Mouse (Mus musculus) kidney, adult 2 months (tissue): Measurements from ENCODE around the gene Ubqln4. TPM values are rescaled to one million over a fixed set of nuclear protein-coding genes. Genes with fewer than 3 reads are reported as not detected.

Experiments
- DNase-seq: peaks from one replicate; pipeline ENCODE4 v3.0.0; 2021
- H3K27ac ChIP-seq: fragments of 200-500 bp; 2 replicates; pipeline ENCODE4 v1.5.1; 2012; ENCODE audit warnings: low read depth, low read length, control low read depth, inconsistent platforms; ENCODE audit not compliant: insufficient read depth
- H3K27me3 ChIP-seq: fragments of 200-500 bp; replicated peaks from 2 replicates; pipeline ENCODE4 v1.6.1; 2012; ENCODE audit warnings: mild to moderate bottlenecking, moderate library complexity, low read length, inconsistent platforms; ENCODE audit not compliant: control insufficient read depth, insufficient read depth
- H3K36me3 ChIP-seq: fragments of 200-500 bp; 2 replicates; pipeline ENCODE4 v1.6.1; 2012; ENCODE audit warnings: mild to moderate bottlenecking, moderate library complexity, low read length, inconsistent platforms; ENCODE audit not compliant: control insufficient read depth, insufficient read depth
- H3K4me1 ChIP-seq: fragments of 200-500 bp; 2 replicates; pipeline ENCODE4 v1.6.1; 2011; ENCODE audit warnings: low read length; ENCODE audit not compliant: control insufficient read depth, insufficient read depth
- H3K4me3 ChIP-seq: fragments of 200-500 bp; 2 replicates; pipeline ENCODE4 v1.5.1; 2011; ENCODE audit warnings: mild to moderate bottlenecking, low read depth, low read length, control low read depth; ENCODE audit not compliant: insufficient read depth
- CTCF ChIP-seq: fragments of 200-500 bp; conservative IDR thresholded peaks from 2 replicates; pipeline ENCODE4 v1.5.1; 2011; ENCODE audit warnings: low read depth, mild to moderate bottlenecking, control low read depth, low read length, moderate library complexity, mixed read lengths; ENCODE audit not compliant: insufficient read depth, insufficient read length
- POLR2A ChIP-seq: fragments of 200-500 bp; IDR thresholded peaks from one replicate; pipeline ENCODE4 v1.6.1; 2011; ENCODE audit warnings: low read depth, low read length, control low read depth
- WGBS: fragments of 180-500 bp; shearing (Covaris S2); methylation state at CpG from one replicate; pipeline ENCODE4 v1.1.7; 2018; 5-methylcytosine and 5-hydroxymethylcytosine counted together
- polyA plus RNA-seq: library from polyadenylated mRNA; depleted of rRNA; stranded (reverse); fragments of >200 nt; gene quantifications from 2 replicates; pipeline ENCODE4 v1.2.3, GENCODE M21; 2012; rRNA removed

Gene Ubqln4
- polyA plus RNA-seq, 1 experiment: 59.9 TPM

- Histone ChIP-seq H3K4me1 (peaks cover 23% of the 10 kb centered on the region), H3K36me3 (no peaks in the 10 kb centered on the region), H3K27me3 (no peaks in the 10 kb centered on the region), H3K4me3 (peak overlapping the region; percentile 19), H3K27ac (peak overlapping the region; percentile 92)
- WGBS: 59% methylated on average over 5 of the region's 5 CpGs
- TF ChIP-seq CTCF: no peak
- DNase-seq: peak; percentile 78
These were observed 61.6 kb downstream of the Ubqln4 start for GRCm38 (mm10) chr3:88615117-88615516.

GRCm38 (mm10) chr3:88615902-88616391 lies 62.4 kb downstream of the Ubqln4 start:
- Histone ChIP-seq H3K27ac (peak overlapping the region; percentile 92), H3K27me3 (no peaks in the 10 kb centered on the region), H3K36me3 (no peaks in the 10 kb centered on the region), H3K4me1 (peaks cover 25% of the 10 kb centered on the region), H3K4me3 (peak overlapping the region; percentile 19)
- 53% methylated on average over 9 of the region's 9 CpGs for WGBS
- TF ChIP-seq POLR2A (no peak), CTCF (no peak)
- peak; percentile 49 for DNase-seq

- H3K4me3 ChIP-seq: peak overlapping the region; percentile 19; the same call in 1 of the 2 replicates
- no peaks in the 10 kb centered on the region for H3K36me3 ChIP-seq
- 62% methylated on average over 3 of the region's 3 CpGs for WGBS
- peaks cover 25% of the 10 kb centered on the region for H3K4me1 ChIP-seq
- TF ChIP-seq CTCF: no peak
- TF ChIP-seq POLR2A: no peak
- H3K27ac ChIP-seq: peak overlapping the region; percentile 92
- no peaks in the 10 kb centered on the region for H3K27me3 ChIP-seq
- DNase-seq: no peak
These were observed 63.5 kb downstream of the Ubqln4 start for GRCm38 (mm10) chr3:88616951-88617500.

GRCm38 (mm10) chr3:88618074-88618871 lies 64.7 kb downstream of the Ubqln4 start:
- peak; percentile 78 for DNase-seq
- H3K27me3 ChIP-seq: no peaks in the 10 kb centered on the region
- H3K4me1 ChIP-seq: peaks cover 25% of the 10 kb centered on the region
- H3K27ac ChIP-seq: peak overlapping the region; percentile 61
- 39% methylated on average over 8 of the region's 8 CpGs for WGBS
- TF ChIP-seq CTCF (no peak), POLR2A (no peak)
- H3K4me3 ChIP-seq: no peak overlapping the region
- no peaks in the 10 kb centered on the region for H3K36me3 ChIP-seq

Other genes starting within 250 kb of the Ubqln4 start
- 426 and 429 TPM in 2 replicates for gene Glmp, start 228.7 kb upstream of the Ubqln4 start, polyA plus RNA-seq
- gene Tmem79, start 217.6 kb upstream of the Ubqln4 start, polyA plus RNA-seq: 14.1 and 15.2 TPM in 2 replicates
- gene Smg5, start 217.5 kb upstream of the Ubqln4 start, polyA plus RNA-seq: 47.8 and 54.6 TPM in 2 replicates
- 3.6 and 5.9 TPM in 2 replicates for gene Paqr6, start 189.2 kb upstream of the Ubqln4 start, polyA plus RNA-seq
- gene Bglap3, start 181.0 kb upstream of the Ubqln4 start, polyA plus RNA-seq: 3.2 and 3.5 TPM in 2 replicates
- gene Bglap2, start 175.1 kb upstream of the Ubqln4 start, polyA plus RNA-seq: not detected in 2 replicates
- 0.61 TPM in 1 of 2 replicates, not detected in the other for gene Bglap, start 169.3 kb upstream of the Ubqln4 start, polyA plus RNA-seq
- gene Pmf1, start 143.4 kb upstream of the Ubqln4 start, polyA plus RNA-seq: 33.9 and 34.4 TPM in 2 replicates
- 38.3 and 42.7 TPM in 2 replicates for gene Slc25a44, start 128.6 kb upstream of the Ubqln4 start, polyA plus RNA-seq
- 176 and 197 TPM in 2 replicates for gene Sema4a, start 92.6 kb upstream of the Ubqln4 start, polyA plus RNA-seq
- gene Lmna, start 43.8 kb upstream of the Ubqln4 start, polyA plus RNA-seq: 55.2 and 73.2 TPM in 2 replicates
- gene Mex3a, start 21.4 kb upstream of the Ubqln4 start, polyA plus RNA-seq: 0.61 and 0.63 TPM in 2 replicates
- 50.1 and 50.9 TPM in 2 replicates for gene Rab25, start 5.5 kb upstream of the Ubqln4 start, polyA plus RNA-seq
- 247 and 277 TPM in 2 replicates for gene Lamtor2, start 684 bp upstream of the Ubqln4 start, polyA plus RNA-seq
- gene Ssr2, start 22.1 kb downstream of the Ubqln4 start, polyA plus RNA-seq: 180 and 193 TPM in 2 replicates
- gene Arhgef2, start 52.2 kb downstream of the Ubqln4 start, polyA plus RNA-seq: 74.5 and 80.7 TPM in 2 replicates
- gene Rxfp4, start 99.4 kb downstream of the Ubqln4 start, polyA plus RNA-seq: 0.06 TPM in 1 of 2 replicates, not detected in the other
- gene Khdc4, start 132.0 kb downstream of the Ubqln4 start, polyA plus RNA-seq: 41.2 and 45.6 TPM in 2 replicates
- gene Rit1, start 163.1 kb downstream of the Ubqln4 start, polyA plus RNA-seq: 37.2 and 48.1 TPM in 2 replicates
- 7.3 and 8.2 TPM in 2 replicates for gene Syt11, start 221.4 kb downstream of the Ubqln4 start, polyA plus RNA-seq